Mouse (Mus musculus): ENCODE measurements around the gene Sgcd. TPM values are rescaled to one million over a fixed set of nuclear protein-coding genes. Genes with fewer than 3 reads are reported as not detected.
A peak's percentile ranks its signal among the peaks of the same experiment; 100 is the strongest.

Gene Sgcd
- total RNA-seq, 1 experiment = 1.0 TPM

DNA sequence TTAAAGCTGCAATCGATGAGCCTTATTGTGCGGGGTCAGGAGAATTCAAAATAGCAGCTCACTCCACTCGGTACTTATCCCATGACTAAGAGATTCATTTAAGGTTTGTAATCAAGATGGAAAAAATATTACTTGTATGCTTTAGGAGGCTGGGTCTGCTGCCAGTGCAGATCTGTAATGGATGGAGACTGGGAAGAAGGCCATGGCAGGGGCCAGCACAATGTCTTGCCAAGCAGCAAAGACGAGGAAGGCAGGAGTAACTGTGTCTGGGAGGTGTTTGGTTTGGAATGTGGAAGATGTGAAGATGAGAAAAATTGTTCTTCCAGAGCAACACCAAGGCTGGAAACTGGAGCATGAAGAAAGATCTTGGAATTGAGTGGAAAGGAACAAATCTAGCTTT lies 36.4 kb downstream of the Sgcd start:
- TF ChIP-seq ZC3H11A (IDR thresholded peaks at IDR 0.05; ENCODE audit: borderline replicate concordance, low read depth, low read length) = no peak
- TF ChIP-seq MAFK (IDR thresholded peaks at IDR 0.05; ENCODE audit: insufficient read depth, low read depth, low read length) = no peak
- no peak for TF ChIP-seq CHD2 (IDR thresholded peaks at IDR 0.05; ENCODE audit: low read depth, low read length)
- TF ChIP-seq HCFC1 (IDR thresholded peaks at IDR 0.05; ENCODE audit: borderline replicate concordance, insufficient read depth, low read length) = no peak
- TF ChIP-seq ZNF384 (IDR thresholded peaks at IDR 0.05; ENCODE audit: low read depth, low read length) = no peak
- H3K27ac ChIP-seq (ENCODE audit: insufficient read depth, low read depth, low read length, poor library complexity, severe bottlenecking) = no peak overlapping the region
- in situ Hi-C loops (cut with MboI; ENCODE audit: low sequenced_read_pairs in 2 of 2, unreplicated experiment in 2 of 2) = no loop called here
- H3K36me3 ChIP-seq (ENCODE audit: control insufficient read depth, insufficient read depth, low read length, poor library complexity, severe bottlenecking) = no peaks in the 10 kb centered on the region
- H3K4me3 ChIP-seq (ENCODE audit: insufficient read depth in 1 of 2, low read depth in 1 of 2, low read length in 2 of 2, poor library complexity in 1 of 2, severe bottlenecking in 1 of 2) = no peak overlapping the region
- H3K9ac ChIP-seq (ENCODE audit: insufficient read depth, low read depth, low read length, poor library complexity, severe bottlenecking) = no peak overlapping the region
- H3K9me3 ChIP-seq (ENCODE audit: control insufficient read depth, insufficient read depth, low read depth, low read length) = no peaks in the 10 kb centered on the region
- no peaks in the 10 kb centered on the region for H3K4me1 ChIP-seq (ENCODE audit: control insufficient read depth in 2 of 2, insufficient read depth in 2 of 2, low read length in 2 of 2, poor library complexity in 1 of 2)
- DNase-seq (ENCODE audit: low read depth, low spot score) = no peak

DNA sequence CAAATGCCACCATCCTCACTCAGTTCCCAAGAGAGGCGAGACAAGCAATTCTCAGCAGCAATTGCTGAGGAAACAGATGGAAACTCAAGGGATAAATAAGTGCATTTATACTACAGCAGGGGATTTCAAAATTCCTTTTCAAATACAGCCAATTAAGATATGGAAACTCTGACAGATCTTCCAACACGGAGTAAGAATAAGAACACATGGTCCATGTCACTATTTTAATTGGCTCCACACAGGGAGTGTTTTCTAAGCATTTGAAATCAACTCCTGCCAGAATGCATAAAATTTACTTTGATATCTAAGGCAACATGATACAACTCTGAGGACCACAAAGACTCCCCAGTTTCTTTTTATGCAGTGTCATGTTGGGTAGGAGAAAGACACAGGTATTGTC lies 49.0 kb downstream of the Sgcd start:
- H3K9me3 ChIP-seq (ENCODE audit: control insufficient read depth, insufficient read depth, low read depth, low read length) = no peaks in the 10 kb centered on the region
- no peak for DNase-seq (ENCODE audit: low read depth, low spot score)
- no peaks in the 10 kb centered on the region for H3K36me3 ChIP-seq (ENCODE audit: control insufficient read depth, insufficient read depth, low read length, poor library complexity, severe bottlenecking)
- H3K4me1 ChIP-seq (ENCODE audit: control insufficient read depth in 2 of 2, insufficient read depth in 2 of 2, low read length in 2 of 2, poor library complexity in 1 of 2) = no peaks in the 10 kb centered on the region
- H3K27ac ChIP-seq (ENCODE audit: insufficient read depth, low read depth, low read length, poor library complexity, severe bottlenecking) = no peak overlapping the region
- TF ChIP-seq MAFK (IDR thresholded peaks at IDR 0.05; ENCODE audit: insufficient read depth, low read depth, low read length) (no peak), ZNF384 (IDR thresholded peaks at IDR 0.05; ENCODE audit: low read depth, low read length) (no peak), CHD2 (IDR thresholded peaks at IDR 0.05; ENCODE audit: low read depth, low read length) (no peak), HCFC1 (IDR thresholded peaks at IDR 0.05; ENCODE audit: borderline replicate concordance, insufficient read depth, low read length) (no peak), ZC3H11A (IDR thresholded peaks at IDR 0.05; ENCODE audit: borderline replicate concordance, low read depth, low read length) (no peak)
- no peak overlapping the region for H3K4me3 ChIP-seq (ENCODE audit: insufficient read depth in 1 of 2, low read depth in 1 of 2, low read length in 2 of 2, poor library complexity in 1 of 2, severe bottlenecking in 1 of 2)
- no peak overlapping the region for H3K9ac ChIP-seq (ENCODE audit: insufficient read depth, low read depth, low read length, poor library complexity, severe bottlenecking)
- in situ Hi-C loops (cut with MboI; ENCODE audit: low sequenced_read_pairs in 2 of 2, unreplicated experiment in 2 of 2) = no loop called here

DNA sequence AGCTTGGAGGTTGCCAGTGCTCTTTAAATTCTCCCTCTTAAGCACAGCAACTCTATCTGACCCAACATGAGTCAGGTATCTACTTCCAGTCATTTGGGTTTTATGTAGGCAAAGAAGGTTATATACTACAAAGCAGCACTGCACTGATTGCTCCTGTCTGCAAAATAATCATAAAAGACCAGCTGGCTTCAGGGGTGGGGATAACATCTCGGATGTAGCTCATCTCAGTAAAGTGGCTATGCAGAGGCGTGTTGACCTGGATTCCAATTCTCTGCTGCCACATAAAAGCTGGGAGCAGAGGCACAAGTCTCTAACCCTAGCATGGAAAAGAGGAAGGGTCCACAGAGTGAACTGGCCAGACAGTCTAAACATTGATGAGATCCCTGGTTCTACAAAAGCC lies 71.2 kb downstream of the Sgcd start:
- H3K9ac ChIP-seq (ENCODE audit: insufficient read depth, low read depth, low read length, poor library complexity, severe bottlenecking) = no peak overlapping the region
- no peak overlapping the region for H3K27ac ChIP-seq (ENCODE audit: insufficient read depth, low read depth, low read length, poor library complexity, severe bottlenecking)
- no peaks in the 10 kb centered on the region for H3K36me3 ChIP-seq (ENCODE audit: control insufficient read depth, insufficient read depth, low read length, poor library complexity, severe bottlenecking)
- no peaks in the 10 kb centered on the region for H3K4me1 ChIP-seq (ENCODE audit: control insufficient read depth in 2 of 2, insufficient read depth in 2 of 2, low read length in 2 of 2, poor library complexity in 1 of 2)
- no peak for DNase-seq (ENCODE audit: low read depth, low spot score)
- no peak for TF ChIP-seq HCFC1 (IDR thresholded peaks at IDR 0.05; ENCODE audit: borderline replicate concordance, insufficient read depth, low read length)
- TF ChIP-seq MAFK (IDR thresholded peaks at IDR 0.05; ENCODE audit: insufficient read depth, low read depth, low read length) = no peak
- TF ChIP-seq ZNF384 (IDR thresholded peaks at IDR 0.05; ENCODE audit: low read depth, low read length) = no peak
- TF ChIP-seq ZC3H11A (IDR thresholded peaks at IDR 0.05; ENCODE audit: borderline replicate concordance, low read depth, low read length) = no peak
- TF ChIP-seq CHD2 (IDR thresholded peaks at IDR 0.05; ENCODE audit: low read depth, low read length) = no peak
- H3K4me3 ChIP-seq (ENCODE audit: insufficient read depth in 1 of 2, low read depth in 1 of 2, low read length in 2 of 2, poor library complexity in 1 of 2, severe bottlenecking in 1 of 2) = no peak overlapping the region
- in situ Hi-C loops (cut with MboI; ENCODE audit: low sequenced_read_pairs in 2 of 2, unreplicated experiment in 2 of 2) = no loop called here
- no peaks in the 10 kb centered on the region for H3K9me3 ChIP-seq (ENCODE audit: control insufficient read depth, insufficient read depth, low read depth, low read length)

DNA sequence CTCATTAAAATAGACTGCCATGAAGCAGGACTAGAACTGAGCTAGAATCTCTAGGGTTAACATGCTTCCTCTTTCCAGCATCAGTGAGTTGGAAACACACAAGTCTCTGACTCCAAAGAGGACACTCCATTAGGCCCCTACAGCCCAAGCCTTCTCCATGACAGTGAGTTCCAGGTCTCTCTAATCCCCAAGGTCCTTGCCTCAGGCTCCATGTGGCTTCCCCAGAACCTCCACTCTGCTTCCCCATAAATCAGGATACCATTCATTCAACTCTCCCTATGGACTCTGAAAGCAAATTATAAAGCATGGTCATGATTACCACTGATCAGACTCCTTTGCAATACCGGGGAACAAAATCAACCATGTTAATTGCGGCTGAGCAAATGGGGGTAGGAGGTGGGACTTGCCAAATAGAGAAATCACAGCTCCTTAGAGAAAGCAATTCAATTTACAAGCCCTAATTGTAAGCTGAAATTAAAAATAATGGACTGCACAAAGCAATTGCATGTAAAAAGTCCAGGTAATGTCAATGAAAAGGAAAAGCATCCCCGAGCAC lies 97.1 kb downstream of the Sgcd start:
- Histone ChIP-seq H3K36me3 (ENCODE audit: control insufficient read depth, insufficient read depth, low read length, poor library complexity, severe bottlenecking) (no peaks in the 10 kb centered on the region), H3K27ac (ENCODE audit: insufficient read depth, low read depth, low read length, poor library complexity, severe bottlenecking) (no peak overlapping the region), H3K4me3 (ENCODE audit: insufficient read depth in 1 of 2, low read depth in 1 of 2, low read length in 2 of 2, poor library complexity in 1 of 2, severe bottlenecking in 1 of 2) (no peak overlapping the region), H3K9ac (ENCODE audit: insufficient read depth, low read depth, low read length, poor library complexity, severe bottlenecking) (no peak overlapping the region), H3K9me3 (ENCODE audit: control insufficient read depth, insufficient read depth, low read depth, low read length) (no peaks in the 10 kb centered on the region), H3K4me1 (ENCODE audit: control insufficient read depth in 2 of 2, insufficient read depth in 2 of 2, low read length in 2 of 2, poor library complexity in 1 of 2) (no peaks in the 10 kb centered on the region)
- DNase-seq (ENCODE audit: low read depth, low spot score) = no peak
- TF ChIP-seq ZNF384 (IDR thresholded peaks at IDR 0.05; ENCODE audit: low read depth, low read length) (no peak), ZC3H11A (IDR thresholded peaks at IDR 0.05; ENCODE audit: borderline replicate concordance, low read depth, low read length) (no peak), CHD2 (IDR thresholded peaks at IDR 0.05; ENCODE audit: low read depth, low read length) (no peak), HCFC1 (IDR thresholded peaks at IDR 0.05; ENCODE audit: borderline replicate concordance, insufficient read depth, low read length) (no peak), MAFK (IDR thresholded peaks at IDR 0.05; ENCODE audit: insufficient read depth, low read depth, low read length) (no peak)
- in situ Hi-C loops (cut with MboI; ENCODE audit: low sequenced_read_pairs in 2 of 2, unreplicated experiment in 2 of 2) = no loop called here

DNA sequence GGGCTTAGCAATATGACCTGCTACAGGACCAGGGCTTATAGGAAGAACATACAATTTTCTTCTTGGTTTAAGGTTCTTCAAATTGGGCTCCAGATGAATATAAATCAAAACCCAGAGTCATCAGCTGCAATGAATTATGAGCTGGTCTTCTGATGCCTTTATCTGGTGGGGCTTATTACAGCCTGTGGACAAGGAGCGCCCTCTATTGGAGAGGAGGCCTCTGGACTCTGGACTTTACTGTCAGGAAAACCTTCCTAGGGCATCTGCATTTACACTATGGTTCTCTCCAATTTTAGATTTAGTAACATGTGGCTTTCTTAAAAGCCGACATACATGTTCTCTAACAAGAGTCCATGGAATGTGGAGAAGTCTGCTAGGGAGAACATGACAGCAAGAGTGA lies 98.5 kb downstream of the Sgcd start:
- TF ChIP-seq ZC3H11A (IDR thresholded peaks at IDR 0.05; ENCODE audit: borderline replicate concordance, low read depth, low read length) (peak; percentile 32; the same call in 1 of the 2 replicates), ZNF384 (IDR thresholded peaks at IDR 0.05; ENCODE audit: low read depth, low read length) (no peak), HCFC1 (IDR thresholded peaks at IDR 0.05; ENCODE audit: borderline replicate concordance, insufficient read depth, low read length) (no peak)
- Histone ChIP-seq H3K27ac (ENCODE audit: insufficient read depth, low read depth, low read length, poor library complexity, severe bottlenecking) (no peak overlapping the region), H3K4me3 (ENCODE audit: insufficient read depth in 1 of 2, low read depth in 1 of 2, low read length in 2 of 2, poor library complexity in 1 of 2, severe bottlenecking in 1 of 2) (no peak overlapping the region), H3K9me3 (ENCODE audit: control insufficient read depth, insufficient read depth, low read depth, low read length) (no peaks in the 10 kb centered on the region), H3K4me1 (ENCODE audit: control insufficient read depth in 2 of 2, insufficient read depth in 2 of 2, low read length in 2 of 2, poor library complexity in 1 of 2) (no peaks in the 10 kb centered on the region), H3K9ac (ENCODE audit: insufficient read depth, low read depth, low read length, poor library complexity, severe bottlenecking) (no peak overlapping the region), H3K36me3 (ENCODE audit: control insufficient read depth, insufficient read depth, low read length, poor library complexity, severe bottlenecking) (no peaks in the 10 kb centered on the region)
- in situ Hi-C loops (cut with MboI; ENCODE audit: low sequenced_read_pairs in 2 of 2, unreplicated experiment in 2 of 2) = no loop called here
- DNase-seq (ENCODE audit: low read depth, low spot score) = peak; percentile 19
